Mouse (Mus musculus): Measurements from ENCODE around the gene Actr3b.

DNA sequence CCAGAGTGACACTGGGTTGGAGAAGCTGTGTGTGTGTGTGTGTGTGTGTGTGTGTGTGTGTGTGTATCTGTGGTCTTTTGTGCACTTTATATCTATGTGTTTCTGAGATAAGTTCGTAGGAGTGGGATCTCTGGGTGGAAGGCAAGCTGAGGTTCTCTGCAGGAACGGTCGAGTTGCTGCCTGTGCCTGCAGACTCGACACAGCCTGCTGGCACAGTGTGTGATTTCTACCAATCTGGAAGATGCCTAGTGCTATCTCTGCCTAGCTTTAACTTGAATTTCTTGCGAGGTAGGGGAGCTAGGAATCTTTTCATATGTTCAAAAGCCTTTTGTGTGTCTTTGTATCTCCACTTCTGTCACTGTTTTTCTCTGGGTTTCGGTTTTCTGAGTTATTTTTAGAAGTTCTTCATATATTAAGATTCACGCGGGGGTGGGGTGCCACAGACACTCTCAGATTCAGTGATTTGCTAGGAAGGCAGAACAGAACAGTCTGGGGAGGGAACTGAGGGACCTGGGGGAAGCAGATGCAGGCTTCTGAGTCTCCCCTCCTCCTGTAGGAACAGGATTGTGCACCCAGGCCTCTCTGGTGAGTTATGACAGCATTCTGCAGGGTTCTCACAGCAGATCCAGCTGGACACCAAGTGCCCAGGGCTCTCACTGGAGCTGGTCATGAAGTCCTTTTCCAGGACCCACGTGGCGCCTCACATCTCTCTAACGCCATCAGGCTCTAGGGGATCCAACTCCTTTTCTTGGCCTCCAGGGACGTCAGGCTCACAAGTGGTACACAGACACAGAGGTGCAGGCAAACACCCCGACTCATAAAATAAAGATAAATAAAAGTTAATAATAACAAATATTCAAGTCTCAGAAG is 14.4 kb downstream of the Actr3b start:
- TF ChIP-seq POLR2A (IDR thresholded peaks at IDR 0.05; ENCODE audit: insufficient read length, low read depth) = no peak
- no peak for TF ChIP-seq USF1 (IDR thresholded peaks at IDR 0.05; ENCODE audit: low read depth)
- TF ChIP-seq E2F4 (IDR thresholded peaks at IDR 0.05; ENCODE audit: insufficient read depth) = no peak
- TF ChIP-seq CEBPB (IDR thresholded peaks at IDR 0.05; ENCODE audit: insufficient read depth, poor library complexity, severe bottlenecking) = no peak
- TF ChIP-seq SRF (IDR thresholded peaks at IDR 0.05; ENCODE audit: control insufficient read depth, insufficient read length, low read depth) = no peak
- TF ChIP-seq REST (IDR thresholded peaks at IDR 0.05; ENCODE audit: insufficient read depth, insufficient read length) = no peak
- no peak for TF ChIP-seq TCF3 (IDR thresholded peaks at IDR 0.05; ENCODE audit: insufficient read length, low read depth)
- TF ChIP-seq MAX (IDR thresholded peaks at IDR 0.05; ENCODE audit: low read depth) = no peak
- no peak for TF ChIP-seq MYOD1 (IDR thresholded peaks at IDR 0.05; ENCODE audit: control insufficient read depth in 1 of 3, insufficient read length in 2 of 3, low read depth in 2 of 3)
- no peak for TF ChIP-seq MYOG (IDR thresholded peaks at IDR 0.05; ENCODE audit: control insufficient read depth in 1 of 3, insufficient read depth in 1 of 3, insufficient read length in 2 of 3, low read depth in 2 of 3)
- TF ChIP-seq POLR2AphosphoS2 (IDR thresholded peaks at IDR 0.05; ENCODE audit: insufficient read length, low read depth) = no peak

Measured in myocyte (in vitro differentiated cells).